ENCODE assay signal across 14 mouse cellular contexts in genomic region chr1:84885921-84886320, GRCm38 (mm10). TPM values are rescaled to one million over a fixed set of nuclear protein-coding genes. Genes with fewer than 3 reads are reported as not detected.
DNase-seq lines count a peak whose midpoint lies in the region; ATAC-seq and TF ChIP-seq lines count a peak whose summit lies in the region.
"Had no signal": no experiment of that assay in that cellular context is flagged by ENCODE, and none has a peak within 500 bp of the region (broad histone marks: within the 10 kb centered on the region; RNA-seq: fewer than 3 reads in every experiment).

No protein-coding gene starts in this region.

- TF ChIP-seq CTCF in left cerebral cortex, adult 2 months (IDR thresholded peaks at IDR 0.05): peak; percentile 16
- TF ChIP-seq CTCF in thymus, adult 2 months (IDR thresholded peaks at IDR 0.05; ENCODE audit: borderline replicate concordance, control insufficient read depth, extremely low read depth, insufficient read depth, low read length, poor library complexity): no peak

- no peak overlapping the region for H3K27ac ChIP-seq in left cerebral cortex, adult 2 months
- H3K27ac ChIP-seq in thymus, adult 2 months (ENCODE audit: control insufficient read depth, insufficient read depth, low read length): no peak overlapping the region
- H3K27ac ChIP-seq in forebrain, embryonic 15.5 days (replicated peaks): no peak overlapping the region
- H3K27ac ChIP-seq: intestine, embryonic 15.5 days; limb, embryonic 10.5 days; macrophage had no signal

- intact Hi-C loops in left cerebral cortex, adult 2 months (cut with DNase I): loop anchor here (10.0 kb wide), 1 partner anchor 151 kb away; no protein-coding TSS in a partner anchor

- H3K9ac ChIP-seq in forebrain, embryonic 15.5 days (replicated peaks): no peak overlapping the region
- H3K9ac ChIP-seq: intestine, embryonic 15.5 days had no signal

- no peaks in the 10 kb centered on the region for H3K9me3 ChIP-seq in forebrain, embryonic 15.5 days
- H3K9me3 ChIP-seq: intestine, embryonic 15.5 days; limb, embryonic 10.5 days had no signal

- DNase-seq in left cerebral cortex, adult 2 months (ENCODE audit: extremely low spot score in 1 of 2, low spot score in 2 of 2): no peak
- no peak for DNase-seq in left cerebral cortex, adult 11 months (ENCODE audit: low spot score)
- DNase-seq in thymus, postnatal 25 days: peak; percentile 6
- DNase-seq in thymus, adult 2 months: no peak
- peak; percentile 85 for DNase-seq in R1 (ENCODE audit: low read depth, low spot score)
- DNase-seq in splenic B cell, adult 2 months (ENCODE audit: low read depth, low spot score): peak; percentile 19
- DNase-seq in left cerebral cortex, adult 8-10 months (ENCODE audit: low spot score in 2 of 2): no peak
- DNase-seq: adrenal gland, postnatal 10 days; heart, postnatal 36 days had no signal

- no peak overlapping the region for H3K4me3 ChIP-seq in left cerebral cortex, adult 2 months
- H3K4me3 ChIP-seq in thymus, adult 2 months (ENCODE audit: control insufficient read depth, insufficient read depth, low read length): no peak overlapping the region
- H3K4me3 ChIP-seq in forebrain, embryonic 15.5 days: no peak overlapping the region
- H3K4me3 ChIP-seq: intestine, embryonic 15.5 days; limb, embryonic 10.5 days; myocyte had no signal

- no peaks in the 10 kb centered on the region for H3K36me3 ChIP-seq in thymus, adult 2 months (ENCODE audit: control insufficient read depth, insufficient read depth, low read length)
- H3K36me3 ChIP-seq in splenic B cell, adult 2 months (ENCODE audit: control insufficient read depth, insufficient read depth, low read length, poor library complexity, severe bottlenecking): no peaks in the 10 kb centered on the region
- H3K36me3 ChIP-seq in forebrain, embryonic 15.5 days: no peaks in the 10 kb centered on the region
- H3K36me3 ChIP-seq: intestine, embryonic 15.5 days; limb, embryonic 10.5 days had no signal

- no peak overlapping the region for H3K4me2 ChIP-seq in forebrain, embryonic 15.5 days (replicated peaks)
- H3K4me2 ChIP-seq: intestine, embryonic 15.5 days had no signal

- H3K4me1 ChIP-seq in thymus, adult 2 months (replicated peaks; ENCODE audit: control insufficient read depth, insufficient read depth, low read length): no peaks in the 10 kb centered on the region
- H3K4me1 ChIP-seq in forebrain, embryonic 15.5 days: peaks cover 13% of the 10 kb centered on the region
- H3K4me1 ChIP-seq: intestine, embryonic 15.5 days had no signal

- ATAC-seq in forebrain, embryonic 15.5 days (replicated peaks): no peak
- ATAC-seq: intestine, embryonic 15.5 days had no signal

- 91% methylated on average over 6 of the region's 6 CpGs for WGBS in thymus, adult 2 months
- 92% methylated on average over 6 of the region's 6 CpGs for WGBS in forebrain, embryonic 15.5 days

- TF ChIP-seq POLR2A in thymus, adult 2 months (IDR thresholded peaks at IDR 0.05; ENCODE audit: control insufficient read depth, extremely low read depth, insufficient read depth, low read length, poor library complexity): no peak

- no peaks in the 10 kb centered on the region for H3K27me3 ChIP-seq in thymus, adult 2 months (ENCODE audit: control insufficient read depth, insufficient read depth, low read length)
- H3K27me3 ChIP-seq in splenic B cell, adult 2 months (ENCODE audit: control insufficient read depth, insufficient read depth, low read length, poor library complexity, severe bottlenecking): no peaks in the 10 kb centered on the region
- no peaks in the 10 kb centered on the region for H3K27me3 ChIP-seq in forebrain, embryonic 15.5 days
- H3K27me3 ChIP-seq: intestine, embryonic 15.5 days had no signal

RNA-seq across cellular contexts. Expression of gene Trip12, which starts 45.6 kb away (rescaled TPM):
- 100 to 1,000 TPM; 196 to 219 TPM for total RNA-seq in left cerebral cortex, adult 2 months (2021)
- polyA plus RNA-seq in thymus, adult 2 months (2012; rRNA removed): 48.1 and 51.3 TPM in 2 replicates
- total RNA-seq in left cerebral cortex, adult 8-10 months (2022): 100 to 1,000 TPM; 177 to 244 (median 207) TPM
- polyA plus RNA-seq in forebrain, embryonic 15.5 days (2015; fragmentation: Nextera tagmentation; extraction: Ambion mirVana): 53.8 and 55.5 TPM in 2 replicates

RNA-seq across cellular contexts. Expression of gene Fbxo36, which starts 46.3 kb away (rescaled TPM):
- total RNA-seq in left cerebral cortex, adult 2 months (2021): 1 to 10 TPM; 2.3 to 2.4 TPM
- 2.4 and 2.8 TPM in 2 replicates for polyA plus RNA-seq in thymus, adult 2 months (2012; rRNA removed)
- 1 to 10 TPM; 3.0 to 4.6 (median 3.8) TPM for total RNA-seq in left cerebral cortex, adult 8-10 months (2022)
- 4.4 and 6.5 TPM in 2 replicates for polyA plus RNA-seq in forebrain, embryonic 15.5 days (2015; fragmentation: Nextera tagmentation; extraction: Ambion mirVana)

RNA-seq across cellular contexts. Expression of gene Slc16a14, which starts 49.0 kb away (rescaled TPM):
- 10 to 100 TPM; 12.5 to 12.9 TPM for total RNA-seq in left cerebral cortex, adult 2 months (2021)
- polyA plus RNA-seq in thymus, adult 2 months (2012; rRNA removed): 0.07 TPM in 1 of 2 replicates, not detected in the other
- 10 to 100 TPM; 10.3 to 15.1 (median 13.1) TPM for total RNA-seq in left cerebral cortex, adult 8-10 months (2022)
- 9.0 and 9.2 TPM in 2 replicates for polyA plus RNA-seq in forebrain, embryonic 15.5 days (2015; fragmentation: Nextera tagmentation; extraction: Ambion mirVana)

Comparison
In these comparisons a context has a peak if more than half of its experiments do, and no peak if none do; other contexts are left out.
1. DNase-seq: peak in thymus, postnatal 25 days (single experiment), R1 (single experiment) and splenic B cell, adult 2 months (single experiment); none in left cerebral cortex, adult 2 months (0 of 2), left cerebral cortex, adult 11 months (single experiment), thymus, adult 2 months (single experiment) and left cerebral cortex, adult 8-10 months (0 of 2).